Mouse (Mus musculus) megakaryocyte, embryonic 14.5 days (primary cell): ENCODE data around the gene Lrrc40. TPM values are rescaled to one million over a fixed set of nuclear protein-coding genes. Genes with fewer than 3 reads are reported as not detected.
"Not testable (repeated sequence)": the region's sequence is repeated elsewhere in the genome, so short reads cannot be mapped to it uniquely, and the experiment has no call there.

Experiments used
- H3K27me3 ChIP-seq: replicated peaks from 2 replicates; pipeline ENCODE3; 2012; ENCODE audit warnings: inconsistent platforms
- H3K36me3 ChIP-seq: replicated peaks from 2 replicates; pipeline ENCODE3; 2012; ENCODE audit warnings: low read length, inconsistent platforms, mixed read lengths
- H3K4me1 ChIP-seq: 2 replicates; pipeline ENCODE4 v1.6.1; 2012; ENCODE audit warnings: inconsistent platforms
- H3K4me3 ChIP-seq: replicated peaks from 2 replicates; pipeline ENCODE3; 2012; ENCODE audit warnings: moderate library complexity, mild to moderate bottlenecking, inconsistent platforms
- H3K9me3 ChIP-seq: 2 replicates; pipeline ENCODE4 v1.6.1; 2012; ENCODE audit warnings: inconsistent platforms
- FLI1 ChIP-seq: IDR thresholded peaks from 2 replicates; pipeline ENCODE4 v1.6.1; 2012; ENCODE audit warnings: low read length, inconsistent platforms, mixed read lengths
- GATA1 ChIP-seq: IDR thresholded peaks from 3 replicates; pipeline ENCODE4 v1.6.1; 2012; ENCODE audit warnings: mixed read lengths, low read length, inconsistent platforms, borderline replicate concordance
- polyA plus RNA-seq: library from polyadenylated mRNA; stranded (reverse); fragments of >175 nt; gene quantifications from 2 replicates; pipeline ENCODE4 v1.2.3, GENCODE M21; 2012; ENCODE audit warnings: low replicate concordance; ENCODE audit not compliant: insufficient read depth

The Lrrc40 gene
- polyA plus RNA-seq, 1 experiment: 11.4 TPM

GRCm38 (mm10) chr3:158077828-158078227, 41.4 kb downstream of the Lrrc40 start:
- no peaks in the 10 kb centered on the region for H3K9me3 ChIP-seq

GRCm38 (mm10) chr3:158091601-158092000, 55.1 kb downstream of the Lrrc40 start:
- H3K27me3 ChIP-seq: no peaks in the 10 kb centered on the region
- H3K9me3 ChIP-seq: no peaks in the 10 kb centered on the region
- no peaks in the 10 kb centered on the region for H3K36me3 ChIP-seq
- H3K4me1 ChIP-seq: no peaks in the 10 kb centered on the region
- no peak overlapping the region for H3K4me3 ChIP-seq
- TF ChIP-seq GATA1 (no peak), FLI1 (no peak)

More at GRCm38 (mm10) chr3:158077828-158078227, 41.4 kb downstream of the Lrrc40 start:
- H3K27me3 ChIP-seq: peaks cover 12% of the 10 kb centered on the region
- TF ChIP-seq GATA1 (no peak), FLI1 (no peak)
- H3K36me3 ChIP-seq: no peaks in the 10 kb centered on the region
- H3K4me1 ChIP-seq: no peaks in the 10 kb centered on the region
- no peak overlapping the region for H3K4me3 ChIP-seq

- Histone ChIP-seq H3K9me3 (no peaks in the 10 kb centered on the region), H3K4me3 (no peak overlapping the region), H3K27me3 (no peaks in the 10 kb centered on the region), H3K4me1 (no peaks in the 10 kb centered on the region), H3K36me3 (no peaks in the 10 kb centered on the region)
- no peak for TF ChIP-seq FLI1
- no peak for TF ChIP-seq GATA1
These were observed 57.5 kb downstream of the Lrrc40 start for GRCm38 (mm10) chr3:158093919-158094318.

GRCm38 (mm10) chr3:158102043-158102442, 65.6 kb downstream of the Lrrc40 start:
- H3K9me3 ChIP-seq, H3K4me1 ChIP-seq, H3K27me3 ChIP-seq, H3K36me3 ChIP-seq, H3K4me3 ChIP-seq: not testable (repeated sequence)

GRCm38 (mm10) chr3:158102530-158102929, 66.1 kb downstream of the Lrrc40 start:
- H3K36me3 ChIP-seq, H3K4me3 ChIP-seq, H3K9me3 ChIP-seq, H3K27me3 ChIP-seq, H3K4me1 ChIP-seq: not testable (repeated sequence)

- no peaks in the 10 kb centered on the region for H3K9me3 ChIP-seq
- no peak overlapping the region for H3K4me3 ChIP-seq
- H3K36me3 ChIP-seq: no peaks in the 10 kb centered on the region
- no peaks in the 10 kb centered on the region for H3K4me1 ChIP-seq
- TF ChIP-seq GATA1: no peak
- H3K27me3 ChIP-seq: no peaks in the 10 kb centered on the region
These were observed 67.0 kb downstream of the Lrrc40 start for GRCm38 (mm10) chr3:158103467-158103866.

- Histone ChIP-seq H3K9me3 (no peaks in the 10 kb centered on the region), H3K4me3 (no peak overlapping the region), H3K36me3 (no peaks in the 10 kb centered on the region), H3K4me1 (no peaks in the 10 kb centered on the region), H3K27me3 (no peaks in the 10 kb centered on the region)
- TF ChIP-seq FLI1 (no peak), GATA1 (no peak)
These were observed 68.8 kb downstream of the Lrrc40 start for GRCm38 (mm10) chr3:158105260-158105659.

Other genes with a start within 250 kb of the Lrrc40 start
- gene Cth, start 111.6 kb upstream of the Lrrc40 start, polyA plus RNA-seq: not detected in 2 replicates
- 13.4 and 22.5 TPM in 2 replicates for gene Ankrd13c, start 89.4 kb upstream of the Lrrc40 start, polyA plus RNA-seq
- gene Srsf11, start within 50 bp of the Lrrc40 start, polyA plus RNA-seq: 63.2 and 75.3 TPM in 2 replicates